Mouse (Mus musculus) spleen, embryonic (tissue): ENCODE results near the gene Olfr750.

ENCODE experiments used
- CTCF ChIA-PET: fragments of 350-600 bp; sonication (Branson Sonifier 250); formaldehyde crosslinking; loops from one replicate; lab custom pipeline; 2022; lab: Charles Lee

The Olfr750 gene

GRCm38 (mm10) chr14:51088970-51089673, 14.9 kb upstream of the Olfr750 start:
- CTCF ChIA-PET, result interaction anchor here (0.8 to 1.3 kb wide), 3 partner anchors 24 to 285 kb away, joined by 3 to 11 read pairs (median 4); no protein-coding TSS in a partner anchor

- CTCF ChIA-PET, result interaction anchor here (0.8 to 1.3 kb wide), 2 partner anchors 24 to 33 kb away, joined by 4 to 11 read pairs; no protein-coding TSS in a partner anchor
Measured at GRCm38 (mm10) chr14:51088166-51088969, 14.1 kb upstream of the Olfr750 start.

- CTCF ChIA-PET, result interaction anchor here (1.0 kb wide), 1 partner anchor 21 kb away, joined by 4 read pairs; no protein-coding TSS in a partner anchor
Measured at GRCm38 (mm10) chr14:51087762-51088161, 13.5 kb upstream of the Olfr750 start.

- CTCF ChIA-PET, result no interaction called here
Measured at GRCm38 (mm10) chr14:51085911-51086310, 11.7 kb upstream of the Olfr750 start.

GRCm38 (mm10) chr14:51085086-51085485, 10.9 kb upstream of the Olfr750 start:
- CTCF ChIA-PET, result no interaction called here

- CTCF ChIA-PET, result interaction anchor here (1.4 kb wide), 1 partner anchor 17 kb away, joined by 4 read pairs; no protein-coding TSS in a partner anchor
Measured at GRCm38 (mm10) chr14:51083805-51084204, 9.6 kb upstream of the Olfr750 start.

GRCm38 (mm10) chr14:51082599-51083581, 8.7 kb upstream of the Olfr750 start:
- CTCF ChIA-PET, result interaction anchor here (0.8 to 1.4 kb wide), 2 partner anchors 16 to 18 kb away, joined by 4 to 5 read pairs; no protein-coding TSS in a partner anchor

GRCm38 (mm10) chr14:51081035-51081434, 6.8 kb upstream of the Olfr750 start:
- CTCF ChIA-PET, result interaction anchor here (0.5 kb wide), 1 partner anchor 157 kb away, joined by 6 read pairs; no protein-coding TSS in a partner anchor

- CTCF ChIA-PET, result no interaction called here
Measured at GRCm38 (mm10) chr14:51079180-51079579, 4.9 kb upstream of the Olfr750 start.

- CTCF ChIA-PET, result no interaction called here
Measured at GRCm38 (mm10) chr14:51069617-51070016, 4.6 kb downstream of the Olfr750 start.

- CTCF ChIA-PET, result no interaction called here
Measured at GRCm38 (mm10) chr14:51068956-51069355, 5.3 kb downstream of the Olfr750 start.

GRCm38 (mm10) chr14:51060761-51061160, 13.5 kb downstream of the Olfr750 start:
- CTCF ChIA-PET, result no interaction called here

GRCm38 (mm10) chr14:51057401-51057831, 16.8 kb downstream of the Olfr750 start, which contains the start of gene Rnase12:
Rnase12 (minus strand) TSS chr14:51057661.
- CTCF ChIA-PET, result no interaction called here

GRCm38 (mm10) chr14:51054243-51055237, 19.7 kb downstream of the Olfr750 start:
- CTCF ChIA-PET, result interaction anchor here (0.9 kb wide), 1 partner anchor 34 kb away, joined by 4 read pairs; no protein-coding TSS in a partner anchor

- CTCF ChIA-PET, result no interaction called here
Measured at GRCm38 (mm10) chr14:51053176-51053575, 21.1 kb downstream of the Olfr750 start.

GRCm38 (mm10) chr14:51051941-51052340, 22.3 kb downstream of the Olfr750 start:
- CTCF ChIA-PET, result no interaction called here

- CTCF ChIA-PET, result no interaction called here
Measured at GRCm38 (mm10) chr14:51050063-51050462, 24.2 kb downstream of the Olfr750 start, which contains the start of gene Rnase11. Rnase11 (minus strand) TSS chr14:51050163.

- CTCF ChIA-PET, result no interaction called here
Measured at GRCm38 (mm10) chr14:51047846-51048245, 26.4 kb downstream of the Olfr750 start.

GRCm38 (mm10) chr14:51041769-51042168, 32.5 kb downstream of the Olfr750 start, which contains the start of gene Rnase9:
Rnase9 (minus strand) TSS chr14:51041869.
- CTCF ChIA-PET, result no interaction called here
